13 mouse cellular contexts compared by ENCODE assay signal in genomic region chrX:36489506-36489905, GRCm38 (mm10). TPM values are rescaled to one million over a fixed set of nuclear protein-coding genes. Genes with fewer than 3 reads are reported as not detected.
DNase-seq lines count a peak whose midpoint lies in the region; ATAC-seq and TF ChIP-seq lines count a peak whose summit lies in the region.
"Had no signal": no experiment of that assay in that cellular context is flagged by ENCODE, and none has a peak within 500 bp of the region (broad histone marks: within the 10 kb centered on the region; RNA-seq: fewer than 3 reads in every experiment).

No protein-coding gene starts in this region.

- no peaks in the 10 kb centered on the region for H3K36me3 ChIP-seq in liver, adult 2 months (ENCODE audit: control insufficient read depth, insufficient read depth, low read length)
- no peaks in the 10 kb centered on the region for H3K36me3 ChIP-seq in liver, embryonic 12.5 days
- H3K36me3 ChIP-seq: lung, embryonic 15.5 days had no signal

- TF ChIP-seq CTCF in liver, adult 2 months (IDR thresholded peaks at IDR 0.05; ENCODE audit: low read depth, low read length): 0 out of 2 replicates have a peak, but pooled peaks have one; percentile 18

- DNase-seq in cerebellum, postnatal 14 days: peak; percentile 3 to 5
- DNase-seq in cerebellum, adult 18-20 months: no peak
- peak; percentile 44 for DNase-seq in liver, adult 2 months (ENCODE audit: extremely low read depth, low read depth, low spot score)
- peak; percentile 32 for DNase-seq in NIH3T3 (ENCODE audit: low read depth)
- DNase-seq in ovary, postnatal 36 days (ENCODE audit: low spot score): no peak
- no peak for DNase-seq in kidney, adult 18-20 months
- DNase-seq: adrenal gland, postnatal 14 days; heart, postnatal 36 days had no signal

- H3K79me2 ChIP-seq in liver, adult 2 months (ENCODE audit: control insufficient read depth, insufficient read depth, low read length): no peaks in the 10 kb centered on the region

- H3K27ac ChIP-seq in liver, adult 2 months (replicated peaks; ENCODE audit: insufficient read depth, low read depth, low read length): no peak overlapping the region
- no peak overlapping the region for H3K27ac ChIP-seq in liver, embryonic 12.5 days
- H3K27ac ChIP-seq: lung, embryonic 15.5 days had no signal

- no peaks in the 10 kb centered on the region for H3K27me3 ChIP-seq in liver, adult 2 months (ENCODE audit: control insufficient read depth, insufficient read depth, low read length)
- no peaks in the 10 kb centered on the region for H3K27me3 ChIP-seq in liver, embryonic 12.5 days (replicated peaks)
- H3K27me3 ChIP-seq: lung, embryonic 15.5 days had no signal

- no peaks in the 10 kb centered on the region for H3K9me3 ChIP-seq in liver, embryonic 12.5 days (replicated peaks)
- H3K9me3 ChIP-seq: lung, embryonic 15.5 days had no signal

- no peak for TF ChIP-seq POLR2A in liver, adult 2 months (IDR thresholded peaks at IDR 0.05; ENCODE audit: extremely low read depth, insufficient read depth, low read length)

- no peak overlapping the region for H3K9ac ChIP-seq in liver, adult 2 months (ENCODE audit: low read depth, low read length)
- H3K9ac ChIP-seq in liver, embryonic 12.5 days: no peak overlapping the region
- H3K9ac ChIP-seq: lung, embryonic 15.5 days had no signal

- ATAC-seq in liver, embryonic 12.5 days: no peak
- ATAC-seq in megakaryocyte progenitor cell, adult 5-6 weeks (replicated peaks; ENCODE audit: poor library complexity): peak; percentile 72

- no peak overlapping the region for H3K4me3 ChIP-seq in liver, adult 2 months (ENCODE audit: insufficient read depth, low read depth, low read length)
- H3K4me3 ChIP-seq in liver, embryonic 12.5 days: no peak overlapping the region
- H3K4me3 ChIP-seq: lung, embryonic 15.5 days had no signal

- H3K4me1 ChIP-seq in liver, adult 2 months (ENCODE audit: control insufficient read depth, insufficient read depth, low read length): no peaks in the 10 kb centered on the region
- no peaks in the 10 kb centered on the region for H3K4me1 ChIP-seq in liver, embryonic 12.5 days
- H3K4me1 ChIP-seq: lung, embryonic 15.5 days had no signal

- WGBS in liver, adult 2 months: 20% methylated on average over 3 of the region's 3 CpGs
- WGBS in liver, embryonic 12.5 days (ENCODE audit: insufficient replicate concordance): 19% methylated on average over 3 of the region's 3 CpGs

- H3K4me2 ChIP-seq in liver, embryonic 12.5 days: no peak overlapping the region
- H3K4me2 ChIP-seq: lung, embryonic 15.5 days had no signal

RNA-seq across cellular contexts. Expression of gene Gm14569, which starts 2.1 kb away (rescaled TPM):
- total RNA-seq in liver, adult 2 months (2014; rRNA removed): not detected in 2 replicates
- polyA plus RNA-seq in liver, adult 2 months (2012; rRNA removed): not detected in 2 replicates
- polyA plus RNA-seq in liver, embryonic 12.5 days (2016; fragmentation: Nextera tagmentation; extraction: Ambion mirVana): not detected in 2 replicates
- total RNA-seq in megakaryocyte progenitor cell, adult 5-6 weeks (2015): not detected in 2 replicates
- not detected in 2 replicates for total RNA-seq in megakaryocyte progenitor cell, adult 5-6 weeks (2017)
- total RNA-seq: adrenal gland, postnatal 14 days; gastrocnemius, adult 18-20 months; heart, postnatal 36 days had no signal
- polyA plus RNA-seq: lung, embryonic 15.5 days; neural tube, embryonic 14.5 days had no signal

Comparison
In these comparisons a context has a peak if more than half of its experiments do, and no peak if none do; other contexts are left out.
1. DNase-seq: peak in cerebellum, postnatal 14 days (2 of 2), liver, adult 2 months (single experiment) and NIH3T3 (single experiment); none in cerebellum, adult 18-20 months (0 of 2), ovary, postnatal 36 days (single experiment) and kidney, adult 18-20 months (single experiment).